Mouse (Mus musculus) layer of hippocampus, postnatal 14 days (tissue): ENCODE data around the gene Olfml2a. TPM values are rescaled to one million over a fixed set of nuclear protein-coding genes. Genes with fewer than 3 reads are reported as not detected.

Experiments used
- DNase-seq, 2 experiments: peaks; one replicate each; pipeline ENCODE4 v3.0.0; 2021 to 2022; ENCODE audit warnings: low spot score in 2 of 2, mixed read lengths in 1 of 2
- total RNA-seq, 2 experiments: library from RNA; stranded (reverse); gene quantifications; 2 replicates each; pipeline ENCODE4 v1.2.3; 2021

Olfml2a gene
- total RNA-seq, 2 experiments from 2014 or later: 2.7 to 3.5 TPM

DNA sequence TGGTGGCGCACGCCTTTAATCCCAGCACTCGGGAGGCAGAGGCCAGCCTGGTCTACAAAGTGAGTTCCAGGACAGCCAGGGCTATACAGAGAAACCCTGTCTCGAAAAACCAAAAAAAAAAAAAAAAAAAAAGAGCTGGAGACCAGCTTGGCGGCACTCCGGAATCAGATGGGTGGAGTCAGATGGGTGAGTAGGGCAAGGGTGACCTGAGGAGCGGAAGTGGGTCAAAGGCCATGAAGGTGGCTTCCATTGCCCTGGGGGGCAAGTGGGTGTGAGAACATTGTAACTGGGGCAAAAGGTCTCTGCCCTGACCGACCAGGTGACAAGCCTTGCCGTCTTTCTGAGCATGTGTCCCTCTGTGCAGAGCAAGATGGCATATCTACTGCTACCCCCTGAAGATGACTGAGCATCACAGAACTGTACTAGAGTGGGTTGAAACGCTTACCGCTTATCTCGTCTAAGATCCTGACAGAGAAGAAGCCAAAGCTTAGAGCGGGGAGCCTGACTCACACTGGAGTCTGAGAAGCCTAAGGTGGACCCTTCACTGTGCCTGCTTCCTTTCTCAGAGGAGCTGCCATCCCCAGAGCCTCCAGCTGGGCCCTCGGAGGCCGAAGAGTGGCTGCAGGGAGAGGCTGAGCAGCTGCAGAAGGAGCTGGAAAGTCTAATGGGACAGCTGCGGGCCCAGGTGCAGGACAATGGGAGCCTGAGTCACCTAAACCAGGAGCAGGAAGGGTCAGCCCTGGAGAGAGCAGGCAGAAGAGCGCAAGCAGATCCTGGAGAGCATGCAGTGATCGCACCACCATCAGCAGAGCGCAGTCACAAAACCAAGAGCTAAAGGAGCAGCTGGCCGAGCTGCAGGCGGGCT is 44.4 kb downstream of the Olfml2a start:
- no peak for DNase-seq

DNA sequence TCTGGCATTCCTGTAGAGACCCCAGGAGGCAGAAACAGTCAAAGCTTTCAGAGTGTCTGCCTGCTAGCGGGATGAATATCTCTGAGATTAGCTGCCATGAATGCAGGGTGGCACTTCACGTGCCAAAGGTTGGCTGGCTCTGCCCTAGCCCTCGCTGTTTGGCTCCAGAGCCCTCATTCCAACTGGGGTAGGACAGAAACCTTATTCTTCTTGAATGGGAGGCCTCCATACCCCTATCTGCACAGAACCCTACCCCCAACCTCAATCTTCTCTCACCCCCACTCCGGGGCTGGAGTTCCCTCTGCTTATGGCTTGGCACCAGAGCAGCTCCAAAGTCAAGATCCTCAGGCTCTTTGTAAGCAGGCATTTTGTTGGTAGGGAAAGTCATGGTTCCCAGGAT is 46.1 kb downstream of the Olfml2a start:
- no peak for DNase-seq

DNA sequence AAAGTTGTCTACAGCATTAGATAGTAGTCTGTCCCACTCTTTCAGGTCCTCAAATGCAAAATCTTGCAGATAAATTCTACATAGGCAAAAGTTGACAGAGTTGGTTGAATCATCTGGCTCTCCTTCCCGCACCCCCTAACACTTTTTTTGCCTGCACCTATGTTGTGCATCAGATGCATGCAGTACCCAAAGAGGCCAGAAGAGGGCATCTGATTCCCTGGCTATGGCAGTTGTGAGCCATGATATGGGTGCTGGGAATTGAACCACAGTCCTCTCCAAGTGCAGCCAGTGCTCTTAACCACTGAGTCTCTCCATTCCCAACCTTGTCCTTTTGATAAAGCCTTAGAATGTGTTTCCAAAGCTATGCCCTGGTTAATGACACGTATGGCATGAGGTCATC is 51.7 kb downstream of the Olfml2a start:
- DNase-seq: no peak

DNA sequence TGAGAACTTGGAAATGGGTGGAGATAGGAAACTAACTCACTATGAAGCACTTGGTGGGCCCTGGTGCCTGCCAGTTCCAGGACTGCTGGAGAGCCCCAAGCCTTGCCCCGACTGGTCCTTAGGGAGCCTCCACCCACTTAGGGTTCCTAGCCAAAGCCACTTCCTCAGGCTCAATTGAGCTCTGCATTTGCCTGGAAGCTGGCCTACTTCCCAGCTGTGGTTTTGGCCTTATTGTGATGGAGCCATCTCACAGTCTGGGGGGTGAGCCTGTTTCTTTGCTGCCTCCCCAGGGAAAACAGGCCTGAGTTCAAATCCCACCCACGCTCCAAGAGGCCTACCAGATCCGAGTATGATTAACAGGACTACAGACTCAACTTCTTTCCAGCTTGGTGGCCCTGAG is 54.8 kb downstream of the Olfml2a start:
- no peak for DNase-seq

DNA sequence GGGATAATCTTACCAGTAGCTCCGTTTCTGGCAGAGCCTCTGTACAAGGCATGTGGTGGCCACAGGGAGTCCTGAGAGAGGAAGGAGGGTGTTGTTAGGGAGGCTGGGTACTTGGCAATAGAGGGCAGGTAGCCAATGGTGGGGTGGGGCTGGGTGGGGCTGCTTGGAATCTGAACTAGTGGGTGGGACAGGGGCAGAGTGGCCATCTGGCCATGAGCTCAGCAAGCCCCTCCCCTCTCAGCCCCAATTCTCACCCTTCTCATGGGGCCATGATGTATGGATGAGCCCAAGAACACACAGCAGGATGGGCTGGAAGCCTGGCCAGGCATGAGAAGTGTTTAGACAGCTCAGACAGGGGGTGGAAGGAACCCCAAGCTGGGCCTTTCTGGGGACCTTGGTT is 55.6 kb downstream of the Olfml2a start:
- no peak for DNase-seq

DNA sequence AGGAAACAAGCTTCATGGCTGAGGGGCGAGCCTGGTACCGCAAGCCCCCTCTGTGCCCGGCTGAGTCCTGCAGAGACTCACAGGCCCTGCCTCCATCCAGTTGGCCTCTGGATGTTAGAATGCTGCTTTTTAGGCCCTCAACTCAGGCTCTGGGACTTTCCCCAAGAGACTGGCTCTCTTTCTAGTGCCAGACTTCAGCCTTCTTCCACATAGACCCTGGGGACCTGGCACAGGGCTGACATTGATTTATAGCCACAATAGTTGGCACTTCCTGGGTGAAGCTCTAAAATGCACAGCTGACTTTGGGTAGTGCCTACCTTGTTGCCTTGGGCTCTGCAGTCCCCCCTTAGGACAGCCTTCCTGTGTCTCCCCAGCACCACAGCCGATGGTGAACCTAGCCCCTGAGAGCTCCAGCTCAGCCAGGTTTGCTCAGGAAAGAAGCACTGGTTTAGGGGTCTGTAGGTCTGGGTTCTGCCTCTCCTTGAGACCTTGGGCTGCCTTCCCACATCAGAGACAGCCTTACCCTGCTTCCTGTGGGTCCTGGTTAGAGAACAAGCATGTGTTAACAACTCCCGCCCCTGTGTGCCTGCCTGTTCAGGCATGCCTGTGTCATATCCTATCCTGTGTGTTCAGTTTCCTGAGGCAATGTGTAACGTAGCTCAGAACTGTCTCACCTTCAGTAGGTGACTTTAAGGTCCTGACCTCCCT is 56.2 kb downstream of the Olfml2a start:
- DNase-seq: no peak

DNA sequence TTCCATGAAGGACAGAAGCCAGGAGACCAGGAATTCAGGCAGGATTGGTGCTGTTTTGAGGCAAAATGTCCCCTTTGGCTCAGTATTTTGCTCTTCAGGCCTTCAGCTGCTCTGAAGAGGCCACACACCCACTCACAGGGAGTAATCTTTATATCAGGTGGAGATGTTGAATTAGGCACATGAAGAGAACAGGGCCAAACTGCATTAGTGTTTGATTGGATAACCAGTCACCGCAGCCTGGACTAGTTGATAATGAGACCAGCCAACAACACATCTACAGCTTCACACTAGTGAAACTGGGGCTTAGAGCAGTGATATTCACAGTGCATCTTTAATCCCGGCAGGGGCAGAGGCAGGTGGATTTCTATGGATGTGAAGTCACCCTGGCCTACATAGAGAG is 57.2 kb downstream of the Olfml2a start:
- no peak for DNase-seq

DNA sequence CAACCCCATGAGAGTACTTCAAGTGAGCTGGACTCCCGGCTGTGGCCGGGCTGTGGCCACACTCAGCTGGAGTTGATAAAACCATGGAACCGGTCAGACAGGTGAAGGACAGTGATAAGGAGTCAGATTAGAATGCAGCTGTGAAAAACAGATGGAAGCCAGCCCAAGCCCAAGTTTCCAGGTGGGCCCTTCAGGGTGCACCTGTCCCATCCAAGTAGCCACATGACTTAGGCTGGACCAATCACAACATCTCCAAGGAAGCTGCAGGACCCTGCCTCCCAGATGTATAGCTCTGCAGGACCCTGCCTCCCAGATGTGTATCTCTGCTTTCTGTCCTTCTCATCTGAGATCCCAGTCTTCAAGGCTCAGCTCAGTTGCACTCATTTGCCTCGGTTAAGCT is 60.2 kb downstream of the Olfml2a start:
- no peak for DNase-seq

DNA sequence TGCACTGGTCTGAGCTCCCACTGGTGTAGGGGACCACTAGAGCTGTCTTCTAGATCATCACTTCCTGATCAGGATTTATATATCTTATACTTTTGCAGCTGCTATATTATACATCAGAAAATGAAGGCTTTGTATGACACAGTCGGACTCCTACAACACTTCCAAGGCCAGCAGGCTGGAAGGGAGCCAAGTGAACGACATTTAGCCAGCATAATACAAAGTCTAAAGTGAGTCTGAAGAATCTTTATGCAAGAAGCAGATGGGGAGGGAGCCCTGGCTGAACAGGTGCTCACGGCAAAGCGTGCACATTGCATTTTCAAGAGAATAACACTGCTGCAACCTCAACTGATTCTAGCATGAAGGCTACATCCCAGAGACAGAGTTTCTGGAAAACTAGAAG is 60.7 kb downstream of the Olfml2a start:
- DNase-seq: no peak

DNA sequence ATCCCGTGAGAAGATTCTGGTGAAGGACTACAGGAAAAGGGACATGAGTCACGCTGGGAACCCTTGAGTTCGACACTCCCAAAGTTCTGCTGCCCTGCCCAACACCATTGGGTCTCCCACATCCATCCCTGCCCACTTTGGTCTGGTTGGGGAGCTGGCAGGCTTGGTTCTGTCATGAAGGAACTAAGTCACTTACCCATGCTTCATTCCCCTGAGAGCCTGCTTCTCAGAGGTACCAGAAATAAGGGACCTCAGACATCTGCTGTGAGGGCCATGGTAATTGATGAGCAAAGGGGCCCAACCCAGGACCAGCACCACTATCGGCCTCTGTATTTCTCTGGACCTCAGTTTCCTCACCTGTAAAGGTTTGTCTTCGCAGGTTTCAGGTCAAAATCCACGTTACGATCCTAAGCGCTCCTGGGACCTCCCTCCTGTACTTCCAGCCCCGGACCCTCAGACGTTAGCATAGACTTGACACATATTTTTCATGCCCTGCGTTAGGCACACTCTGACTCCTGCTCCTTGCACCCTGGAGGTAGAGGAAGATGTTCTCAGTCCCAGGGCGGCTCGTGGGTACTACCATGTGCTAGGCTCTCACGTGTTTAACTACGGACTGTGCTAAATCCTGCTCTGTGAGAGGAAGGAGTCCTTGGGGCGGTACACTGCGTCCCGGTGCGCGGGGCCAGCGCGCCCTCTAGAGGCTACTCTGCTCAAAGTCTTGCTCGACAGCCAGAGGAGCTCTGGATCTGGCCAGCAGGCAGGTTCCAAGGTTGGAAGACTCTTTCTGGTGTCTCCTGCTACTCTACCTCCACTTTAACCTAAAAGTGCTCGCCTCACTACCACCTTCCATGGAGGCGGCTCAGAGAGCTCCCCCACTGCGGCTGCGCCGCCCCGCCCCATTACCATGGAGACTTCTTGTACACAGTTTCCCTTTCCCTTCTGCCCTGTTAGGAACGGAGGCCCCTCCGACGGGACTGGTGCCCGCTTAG is 65.9 kb downstream of the Olfml2a start, which contains the start of gene Wdr38:
TSS of gene Wdr38 (plus strand) at position 91 of the 989 bp plus-strand sequence.
- DNase-seq: peak; percentile 91 to 92

DNA sequence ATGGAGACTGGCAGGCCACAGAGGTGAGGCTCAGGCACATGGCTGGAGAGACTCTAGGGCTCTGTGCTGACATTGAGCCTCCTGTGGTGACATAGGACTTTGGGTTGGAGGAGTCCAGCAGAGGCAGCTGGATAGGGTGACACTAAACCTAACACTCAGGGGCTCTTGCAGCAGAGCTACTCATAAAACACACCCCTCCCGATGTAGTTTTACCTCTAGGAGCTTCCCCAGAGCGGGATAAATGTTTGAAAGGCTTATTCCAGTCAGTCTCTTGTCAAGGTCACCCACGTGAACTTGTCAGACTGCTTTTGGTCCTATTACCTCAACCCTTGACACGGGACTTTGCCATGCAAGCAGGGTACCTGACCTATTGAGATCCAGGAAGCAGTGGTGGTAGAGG is 67.6 kb downstream of the Olfml2a start:
- no peak for DNase-seq

DNA sequence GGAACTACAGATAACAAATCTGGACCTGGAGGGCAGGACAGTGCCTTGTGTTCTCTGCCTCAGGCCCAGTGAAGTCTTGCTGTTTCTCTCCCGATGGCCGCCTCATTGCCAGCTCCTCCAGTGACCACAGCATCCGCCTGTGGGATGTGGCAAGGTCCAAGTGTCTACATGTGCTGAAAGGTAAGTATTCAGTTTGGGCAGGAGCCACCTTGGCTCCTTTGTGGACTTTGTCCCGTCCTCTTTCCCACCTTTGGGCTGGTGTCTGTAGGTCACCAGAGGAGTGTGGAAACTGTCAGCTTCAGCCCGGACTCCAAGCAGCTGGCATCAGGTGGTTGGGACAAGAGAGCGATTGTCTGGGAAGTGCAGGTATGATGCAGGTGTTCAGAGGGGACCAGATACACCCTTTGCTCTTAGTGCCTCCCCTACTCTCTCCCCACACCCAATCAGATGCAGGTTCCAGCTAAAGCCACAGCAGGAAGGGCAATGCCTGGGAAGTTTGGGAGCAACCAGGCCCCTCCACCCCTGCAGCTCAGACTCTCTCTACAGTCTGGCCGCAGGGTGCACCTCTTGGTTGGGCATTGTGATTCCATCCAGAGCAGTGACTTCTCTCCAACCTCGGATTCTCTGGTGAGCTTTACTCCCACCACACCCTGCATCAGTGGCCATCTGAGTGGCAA is 68.3 kb downstream of the Olfml2a start:
- no peak for DNase-seq

DNA sequence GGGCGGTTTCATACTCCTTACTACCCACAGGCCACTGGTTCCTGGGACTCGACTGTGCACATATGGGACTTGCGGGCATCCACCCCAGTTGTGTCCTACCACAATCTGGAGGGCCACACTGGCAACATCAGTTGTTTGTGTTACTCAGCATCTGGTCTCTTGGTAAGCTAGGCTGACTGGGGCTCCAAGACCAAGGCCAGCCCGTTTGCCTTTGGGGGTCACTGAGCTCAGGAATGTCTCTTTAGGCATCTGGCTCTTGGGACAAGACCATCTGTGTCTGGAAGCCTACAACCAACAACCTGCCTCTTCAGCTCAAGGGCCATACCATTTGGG is 68.8 kb downstream of the Olfml2a start:
- no peak for DNase-seq

DNA sequence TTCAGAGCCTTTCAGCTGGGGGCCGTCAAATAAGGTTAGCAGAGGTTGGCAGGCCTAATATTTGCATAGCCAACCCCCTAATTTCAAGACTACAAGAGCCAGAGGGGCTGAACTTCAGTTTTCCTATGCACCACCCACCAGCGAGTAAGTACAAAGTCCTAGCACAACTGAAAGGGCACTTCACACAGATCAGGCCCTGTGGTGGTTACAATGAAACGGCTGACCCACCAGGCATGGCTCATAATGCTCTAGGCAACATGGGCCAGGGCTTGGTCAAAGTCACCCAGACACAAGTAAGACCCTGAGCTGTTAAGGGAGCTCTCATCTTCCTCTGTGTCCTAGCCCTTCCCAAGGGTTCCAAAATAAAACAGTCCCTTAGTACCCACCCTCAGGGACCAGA is 70.1 kb downstream of the Olfml2a start:
- DNase-seq: no peak

DNA sequence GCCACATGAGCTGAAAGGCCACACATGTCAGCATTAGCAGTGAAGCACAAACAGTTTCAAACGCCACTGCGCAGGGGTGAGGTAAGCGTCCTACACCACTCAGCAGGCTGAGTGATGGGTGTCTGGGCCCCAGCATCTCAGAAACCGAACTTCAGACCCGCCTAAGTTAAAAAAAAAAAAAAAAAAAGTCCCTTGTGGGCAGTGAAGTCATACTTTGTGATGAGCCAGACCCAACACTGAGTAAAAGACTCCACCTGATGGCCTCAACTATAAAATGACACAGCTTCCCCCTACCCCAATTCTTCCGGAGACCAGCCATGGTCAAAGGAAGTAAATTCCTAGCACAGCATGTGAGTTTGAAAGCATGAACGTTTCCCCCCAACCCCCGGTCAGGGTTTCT is 71.3 kb downstream of the Olfml2a start:
- no peak for DNase-seq

DNA sequence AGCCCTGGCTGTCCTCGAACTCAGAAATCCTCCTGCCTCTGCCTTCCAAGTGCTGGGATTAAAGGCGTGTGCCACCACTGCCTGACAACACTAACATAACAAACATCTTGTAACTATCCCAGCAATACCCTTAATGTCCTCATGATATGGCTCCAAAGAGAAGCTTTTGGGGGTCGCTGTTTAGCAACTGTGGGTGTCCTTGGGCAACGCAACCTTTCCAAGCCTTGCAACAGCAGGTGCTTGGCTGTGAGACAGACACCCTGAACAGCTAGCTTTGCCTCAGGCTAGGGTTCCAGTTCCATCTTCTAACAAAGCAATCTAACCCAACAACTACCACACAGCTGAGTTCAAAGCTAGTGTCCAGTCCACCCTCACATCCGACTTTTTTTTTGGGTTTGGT is 71.7 kb downstream of the Olfml2a start:
- no peak for DNase-seq

DNA sequence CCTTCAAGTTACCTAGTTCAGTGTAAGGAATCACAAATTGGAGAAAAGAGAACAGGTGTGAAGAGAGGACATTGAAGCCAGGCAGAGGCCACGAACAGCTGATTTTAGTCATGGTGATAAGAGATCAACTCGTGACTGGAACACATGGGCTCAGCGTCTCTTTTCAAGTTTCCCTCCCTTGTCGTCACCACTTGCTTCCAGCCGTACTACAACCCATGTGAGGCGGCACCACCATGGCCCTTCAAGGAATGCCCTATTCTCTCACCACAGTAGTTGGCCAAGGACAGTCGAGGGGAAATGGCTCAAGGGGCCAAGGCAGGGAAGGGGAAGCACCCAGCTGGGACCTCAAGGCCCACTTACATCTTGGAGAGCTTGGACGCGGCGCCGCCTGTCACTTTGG is 72.6 kb downstream of the Olfml2a start:
- no peak for DNase-seq

DNA sequence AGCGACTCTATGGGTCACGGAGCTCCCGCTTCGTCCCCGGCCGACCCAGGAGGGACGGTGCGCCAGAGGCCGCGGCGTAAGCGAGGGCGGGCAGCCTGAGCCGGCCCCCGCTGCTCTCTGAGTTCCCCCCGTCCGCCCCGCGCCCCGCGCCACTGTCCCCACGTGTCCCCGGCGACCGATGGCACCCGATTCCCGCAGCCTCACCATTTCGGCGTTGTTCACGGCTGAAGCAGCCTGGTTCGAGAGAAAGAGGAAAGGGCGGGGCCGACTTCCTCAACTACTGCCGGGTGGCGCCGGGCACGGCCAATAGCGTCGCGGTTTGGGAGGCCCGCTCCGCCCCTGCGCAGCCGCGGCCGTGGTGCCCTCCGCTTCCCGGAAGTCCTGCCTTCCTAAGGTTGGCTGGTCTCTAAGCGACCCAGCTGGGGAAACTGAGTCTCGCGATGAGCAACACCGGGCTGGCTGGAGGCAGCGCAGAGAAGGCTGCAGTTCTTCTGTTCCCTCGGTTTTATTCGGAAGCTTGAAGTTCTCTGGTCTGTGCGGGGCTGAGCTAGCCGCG is 73.2 kb downstream of the Olfml2a start, which contains the start of gene Arpc5l:
TSS of gene Arpc5l (plus strand) at position 469 of the 556 bp plus-strand sequence.
- DNase-seq: peak; percentile 87 to 93

DNA sequence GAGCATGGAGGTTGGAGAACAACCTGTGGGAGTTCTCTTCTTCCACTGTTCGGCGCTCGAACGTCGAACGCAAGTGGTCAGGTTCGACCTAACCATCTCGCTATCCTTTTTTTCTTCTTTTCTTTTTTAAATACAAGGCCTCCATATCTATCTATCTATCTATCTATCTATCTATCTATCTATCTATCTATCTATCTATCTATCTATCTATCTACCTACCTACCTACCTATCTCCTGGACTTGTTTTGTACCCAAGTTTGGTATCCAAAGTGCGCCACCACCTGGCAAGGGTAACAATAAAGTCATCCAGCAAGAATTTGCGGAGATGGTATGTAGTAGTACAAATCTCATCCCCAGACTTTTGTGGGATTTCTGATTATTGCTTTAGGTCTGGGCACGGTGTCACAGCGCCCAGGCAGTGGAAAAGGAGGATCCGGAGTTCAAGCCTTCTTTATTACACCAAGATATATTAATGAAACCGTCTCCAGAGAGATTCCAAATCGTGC is 73.8 kb downstream of the Olfml2a start, which contains the start of gene Rpl35:
TSS of gene Rpl35 (minus strand) at position 51 of the 506 bp plus-strand sequence.
- no peak for DNase-seq

DNA sequence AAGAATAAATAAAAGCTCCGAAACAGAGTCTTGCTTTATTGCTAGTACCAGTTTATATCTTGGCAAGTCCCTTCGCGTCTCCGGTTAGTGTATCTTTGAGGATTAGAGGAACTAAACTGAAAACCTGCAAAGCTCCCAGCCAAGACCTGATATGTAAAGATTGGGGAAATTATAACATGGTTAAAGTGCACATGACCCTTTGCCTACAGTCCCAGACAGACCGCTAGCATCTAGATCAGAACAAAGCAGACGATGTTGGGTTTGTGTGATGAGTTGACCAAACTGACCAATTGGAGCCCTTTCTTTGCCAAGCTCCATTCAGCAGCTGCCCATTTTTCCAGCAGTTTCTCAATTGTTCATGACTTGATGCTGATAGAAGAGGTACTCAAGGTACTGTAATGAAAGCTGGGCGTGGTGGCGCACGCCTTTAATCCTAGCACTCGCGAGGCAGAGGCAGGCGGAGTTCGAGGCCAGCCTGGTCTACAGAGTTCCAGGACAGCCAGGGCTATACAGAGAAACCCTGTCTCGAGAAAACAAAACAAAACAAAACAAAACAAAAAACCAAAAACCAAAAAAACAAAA is 74.5 kb downstream of the Olfml2a start:
- DNase-seq: no peak
